Mouse (Mus musculus) heart, embryonic 11.5 days (tissue): ENCODE results near the gene Hoxd1. TPM values are rescaled to one million over a fixed set of nuclear protein-coding genes. Genes with fewer than 3 reads are reported as not detected.

Source experiments
- ATAC-seq: fragments of 200-750 bp; cut with Nextera tagmentation; replicated peaks from 2 replicates; pipeline ENCODE4 v1.8.0; 2017; ENCODE audit warnings: moderate library complexity; ENCODE audit not compliant: insufficient number of reproducible peaks, low FRiP score, low TSS enrichment
- H3K27ac ChIP-seq: fragments of 300-500 bp; sonication (generic); 2 replicates; pipeline ENCODE4 v1.5.1; 2014; ENCODE audit warnings: mild to moderate bottlenecking, low read depth, low read length
- H3K27me3 ChIP-seq: fragments of 300-500 bp; sonication (generic); 2 replicates; pipeline ENCODE4 v1.6.1; 2014; ENCODE audit warnings: mild to moderate bottlenecking, low read length, mixed read lengths; ENCODE audit not compliant: control insufficient read depth, insufficient read depth
- H3K36me3 ChIP-seq: fragments of 300-500 bp; sonication (generic); 2 replicates; pipeline ENCODE4 v1.6.1; 2014; ENCODE audit warnings: mild to moderate bottlenecking, low read length, moderate library complexity, mixed read lengths; ENCODE audit not compliant: control insufficient read depth, insufficient read depth
- H3K4me1 ChIP-seq: fragments of 300-500 bp; sonication (generic); 2 replicates; pipeline ENCODE4 v1.6.1; 2014; ENCODE audit warnings: low read length; ENCODE audit not compliant: control insufficient read depth, insufficient read depth
- H3K4me2 ChIP-seq: fragments of 300-500 bp; sonication (generic); 2 replicates; pipeline ENCODE4 v1.6.1; 2014; ENCODE audit warnings: mild to moderate bottlenecking, moderate library complexity
- H3K4me3 ChIP-seq: fragments of 300-500 bp; sonication (generic); 2 replicates; pipeline ENCODE4 v1.5.1; 2014; ENCODE audit warnings: low read depth, low read length
- H3K9ac ChIP-seq: fragments of 300-500 bp; sonication (generic); 2 replicates; pipeline ENCODE4 v1.6.1; 2014; ENCODE audit warnings: mild to moderate bottlenecking, low read depth, low read length, moderate library complexity
- H3K9me3 ChIP-seq: fragments of 300-500 bp; sonication (generic); replicated peaks from 2 replicates; pipeline ENCODE4 v1.6.1; 2016; ENCODE audit warnings: low read length; ENCODE audit not compliant: control insufficient read depth
- WGBS: fragments of 180-500 bp; shearing (Covaris S2); extraction: QIAGEN DNeasy Blood & Tissue Kit; methylation state at CpG from one replicate; pipeline ENCODE4 v1.1.7; 2014; ENCODE audit not compliant: insufficient replicate concordance; 5-methylcytosine and 5-hydroxymethylcytosine counted together
- polyA plus RNA-seq: library from polyadenylated mRNA; unstranded; fragments of >200 nt; fragmentation: Nextera tagmentation; extraction: Ambion mirVana; gene quantifications from 2 replicates; pipeline ENCODE4 v1.2.1, GENCODE M21; 2014

Hoxd1 gene
- polyA plus RNA-seq: 0.20 TPM in 1 of 2 replicates, not detected in the other

DNA sequence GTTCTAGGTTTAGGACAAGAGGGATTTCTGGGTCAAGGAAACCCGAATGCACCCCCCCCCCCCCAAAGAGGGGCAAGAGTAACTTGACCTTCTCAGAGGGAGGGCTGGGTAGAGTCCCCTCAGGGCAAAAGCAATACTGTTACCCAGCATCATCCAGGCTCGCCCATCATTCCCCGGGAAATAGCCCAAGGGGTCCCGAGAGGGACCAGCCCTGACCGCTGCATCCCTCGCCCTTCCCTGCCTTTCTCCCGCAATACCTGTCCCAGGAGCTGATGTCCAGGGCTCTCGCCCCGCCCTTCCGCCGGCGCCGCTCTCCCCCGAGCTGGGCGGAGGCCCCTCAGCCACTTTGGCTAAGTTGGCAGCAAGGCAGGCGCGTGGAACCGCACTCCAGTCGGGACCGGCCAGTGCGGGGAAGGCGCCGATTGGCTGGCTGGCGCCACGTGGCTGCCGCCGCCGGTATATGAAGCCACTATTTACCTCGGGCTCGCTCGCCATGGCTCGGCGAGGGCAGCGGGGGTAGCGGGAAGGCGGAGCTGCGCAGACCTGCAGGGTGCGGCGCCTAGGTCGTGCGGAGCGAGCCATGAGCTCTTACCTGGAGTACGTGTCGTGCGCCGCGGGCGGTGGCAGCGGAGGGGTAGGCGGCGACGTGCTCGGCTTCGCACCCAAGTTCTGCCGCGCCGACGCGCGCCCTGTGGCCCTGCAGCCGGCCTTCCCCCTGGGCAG is at the start of gene Hoxd1:
Hoxd1 (plus strand) TSS at position 459 of the 723 bp plus-strand sequence.
- peak; percentile 49; the same call in 1 of the 2 replicates for ATAC-seq
- peak within 1 kb of the TSS; percentile 93 for H3K4me2 ChIP-seq
- H3K9ac ChIP-seq: no peak within 1 kb of the TSS
- H3K27ac ChIP-seq: no peak within 1 kb of the TSS
- H3K4me1 ChIP-seq: peaks cover 11% of the 10 kb centered on the region; the same call in 1 of the 2 replicates
- peak within 1 kb of the TSS; percentile 54 for H3K4me3 ChIP-seq
- no peaks in the 10 kb centered on the region for H3K9me3 ChIP-seq
- whole genome bisulfite sequencing: under 1% methylated on average over 56 of the region's 61 CpGs
- no peaks in the 10 kb centered on the region for H3K36me3 ChIP-seq
- peaks cover 55% of the 10 kb centered on the region for H3K27me3 ChIP-seq

- Histone ChIP-seq H3K36me3 (no peaks in the 10 kb centered on the region), H3K27ac (no peak overlapping the region)
Observed at GRCm38 (mm10) chr2:74713239-74714150, 49.3 kb upstream of the Hoxd1 start.

DNA sequence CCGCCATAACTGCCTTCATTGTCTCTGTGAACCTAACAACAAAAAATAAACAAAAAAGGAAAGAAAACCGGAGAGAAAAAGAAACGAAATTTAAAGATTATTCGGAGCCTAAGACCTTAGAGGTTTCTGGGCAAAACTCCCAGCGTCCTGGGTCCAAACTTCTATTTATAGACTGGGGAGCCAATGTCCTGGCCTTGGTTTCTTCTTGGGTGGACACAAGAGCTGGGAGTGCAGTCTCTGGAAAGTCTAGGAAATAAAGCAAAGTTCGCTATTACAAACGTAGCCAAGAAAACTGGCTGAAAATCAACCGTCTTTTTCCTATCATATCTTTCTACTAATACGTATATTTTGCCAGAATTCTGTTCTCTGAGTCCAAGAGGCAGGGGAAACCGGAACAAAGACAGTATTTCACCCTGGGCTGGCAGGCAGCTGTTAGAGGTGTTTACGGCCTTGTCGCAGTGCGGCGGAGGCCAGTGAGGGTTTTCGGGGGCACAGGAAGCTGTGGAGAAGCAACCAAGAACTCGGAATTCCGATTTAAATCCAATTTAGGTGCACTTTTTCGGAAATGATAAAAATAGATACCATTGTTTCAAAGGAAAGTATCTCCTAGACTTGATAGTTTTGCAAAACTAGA is 48.5 kb upstream of the Hoxd1 start:
- Histone ChIP-seq H3K4me1 (peaks cover 5% of the 10 kb centered on the region; the same call in 1 of the 2 replicates), H3K27me3 (peaks cover 93% of the 10 kb centered on the region), H3K9ac (no peak overlapping the region), H3K4me3 (no peak overlapping the region), H3K27ac (no peak overlapping the region), H3K9me3 (no peaks in the 10 kb centered on the region), H3K4me2 (no peak overlapping the region), H3K36me3 (no peaks in the 10 kb centered on the region)
- no peak for ATAC-seq
- 4% methylated on average over 18 of the region's 18 CpGs for WGBS

More at GRCm38 (mm10) chr2:74713239-74714150, 49.3 kb upstream of the Hoxd1 start:
- Histone ChIP-seq H3K4me3 (no peak overlapping the region), H3K9ac (no peak overlapping the region), H3K4me1 (peaks cover 5% of the 10 kb centered on the region; the same call in 1 of the 2 replicates), H3K9me3 (no peaks in the 10 kb centered on the region), H3K27me3 (peaks cover 94% of the 10 kb centered on the region), H3K4me2 (no peak overlapping the region)
- no peak for ATAC-seq
- 8% methylated on average over 19 of the region's 19 CpGs for WGBS

- no peak overlapping the region for H3K9ac ChIP-seq
- WGBS: under 1% methylated on average over 14 of the region's 14 CpGs
- no peak for ATAC-seq
- H3K27me3 ChIP-seq: peaks cover 93% of the 10 kb centered on the region
- H3K9me3 ChIP-seq: no peaks in the 10 kb centered on the region
- H3K36me3 ChIP-seq: no peaks in the 10 kb centered on the region
- H3K4me1 ChIP-seq: peaks cover 5% of the 10 kb centered on the region; the same call in 1 of the 2 replicates
- H3K27ac ChIP-seq: no peak overlapping the region
- no peak overlapping the region for H3K4me3 ChIP-seq
- no peak overlapping the region for H3K4me2 ChIP-seq
Observed at GRCm38 (mm10) chr2:74714881-74715280, 47.9 kb upstream of the Hoxd1 start.

DNA sequence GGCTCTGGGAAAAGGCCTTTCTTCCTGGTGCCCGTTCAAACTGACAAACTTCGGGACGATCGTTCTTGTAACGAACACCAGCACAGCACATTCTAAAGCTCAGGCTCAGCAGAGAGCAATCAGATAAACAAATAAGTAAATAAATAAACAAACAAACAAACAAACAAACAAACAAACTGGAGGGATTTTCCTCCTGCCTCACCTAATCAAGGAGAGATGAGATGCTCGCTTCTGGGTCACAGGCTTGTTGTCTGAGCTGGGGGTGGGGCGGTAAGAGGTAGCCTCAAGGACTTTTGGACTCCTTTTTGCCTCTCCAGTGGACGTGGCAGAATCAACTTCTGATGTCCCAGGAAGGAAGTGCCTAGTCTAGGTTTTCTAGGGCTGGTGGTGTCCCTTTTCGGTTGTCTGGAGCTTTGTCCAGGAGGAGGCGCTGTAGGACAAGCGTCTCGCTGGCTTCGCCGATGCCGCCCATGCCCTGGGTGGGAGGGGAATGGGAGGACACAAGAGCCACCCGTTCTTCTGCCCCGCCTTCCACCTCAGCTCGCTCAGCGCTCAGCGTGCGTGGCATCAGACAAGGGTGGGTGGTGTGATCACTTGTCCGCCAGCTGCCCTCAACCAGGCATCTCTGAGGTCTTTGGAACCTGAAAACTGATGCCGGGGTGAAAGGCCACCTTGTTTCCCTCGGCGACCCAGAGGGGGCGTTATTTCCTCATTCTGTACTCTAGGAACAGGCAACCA is 47.1 kb upstream of the Hoxd1 start:
- ATAC-seq: 0 out of 2 replicates have a peak, but pooled peaks have one; percentile 49
- WGBS: 4% methylated on average over 26 of the region's 26 CpGs
- H3K27me3 ChIP-seq: peaks cover 93% of the 10 kb centered on the region
- no peaks in the 10 kb centered on the region for H3K36me3 ChIP-seq
- no peaks in the 10 kb centered on the region for H3K9me3 ChIP-seq
- no peak overlapping the region for H3K9ac ChIP-seq
- H3K4me3 ChIP-seq: peak overlapping the region; percentile 28
- H3K4me2 ChIP-seq: peak overlapping the region; percentile 64
- no peak overlapping the region for H3K27ac ChIP-seq
- H3K4me1 ChIP-seq: peaks cover 5% of the 10 kb centered on the region; the same call in 1 of the 2 replicates

GRCm38 (mm10) chr2:74720384-74720783 is 42.4 kb upstream of the Hoxd1 start:
- ATAC-seq: no peak
- Histone ChIP-seq H3K4me2 (no peak overlapping the region), H3K4me3 (no peak overlapping the region), H3K9me3 (no peaks in the 10 kb centered on the region), H3K27me3 (peaks cover 96% of the 10 kb centered on the region), H3K27ac (no peak overlapping the region), H3K4me1 (no peaks in the 10 kb centered on the region), H3K9ac (no peak overlapping the region), H3K36me3 (no peaks in the 10 kb centered on the region)
- 10% methylated on average over 2 of the region's 2 CpGs for WGBS

- Histone ChIP-seq H3K4me3 (no peak overlapping the region), H3K4me2 (no peak overlapping the region), H3K27ac (no peak overlapping the region), H3K9me3 (no peaks in the 10 kb centered on the region), H3K27me3 (peaks cover 96% of the 10 kb centered on the region), H3K9ac (no peak overlapping the region), H3K4me1 (no peaks in the 10 kb centered on the region), H3K36me3 (no peaks in the 10 kb centered on the region)
- WGBS: 10% methylated on average over 5 of the region's 5 CpGs
- ATAC-seq: no peak
Observed at GRCm38 (mm10) chr2:74720955-74721491, 41.8 kb upstream of the Hoxd1 start.
